Mouse (Mus musculus): ENCODE data around the gene Ass1. TPM values are rescaled to one million over a fixed set of nuclear protein-coding genes. Genes with fewer than 3 reads are reported as not detected.

Ass1 gene
- polyA plus RNA-seq, 1 experiment from 2014 or later = 72.8 TPM

DNA sequence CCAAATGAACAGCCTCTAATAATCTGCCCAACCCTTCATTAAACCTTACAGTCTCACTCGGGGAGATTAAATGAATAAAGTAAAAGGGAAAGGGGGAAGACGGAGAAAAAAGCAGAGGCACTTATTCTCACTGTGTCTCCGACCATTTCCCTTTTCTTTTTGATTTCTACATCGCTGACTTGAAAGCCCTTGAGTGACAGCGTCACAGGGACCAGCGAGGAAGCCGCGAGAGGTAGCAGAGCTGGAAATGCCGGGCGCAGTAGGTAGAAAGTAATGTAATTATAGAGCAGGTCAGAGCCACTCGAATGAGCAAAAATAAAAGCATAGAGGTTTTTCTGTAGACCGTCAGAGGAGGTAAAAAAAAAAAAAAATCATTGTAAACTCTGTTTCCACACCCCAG lies 46.5 kb downstream of the Ass1 start:
- Histone ChIP-seq H3K27me3 (replicated peaks; ENCODE audit: control insufficient read depth, insufficient read depth, low read length) (no peaks in the 10 kb centered on the region), H3K9ac (ENCODE audit: low read length) (no peak overlapping the region), H3K9me3 (ENCODE audit: control insufficient read depth, low read length) (peaks cover 4% of the 10 kb centered on the region; the same call in 1 of the 2 replicates), H3K36me3 (ENCODE audit: control insufficient read depth, insufficient read depth, low read length) (no peaks in the 10 kb centered on the region), H3K4me3 (ENCODE audit: low read depth, low read length) (no peak overlapping the region), H3K4me1 (replicated peaks; ENCODE audit: control insufficient read depth, insufficient read depth, low read length) (no peaks in the 10 kb centered on the region), H3K4me2 (ENCODE audit: low read length) (no peak overlapping the region), H3K27ac (ENCODE audit: low read depth) (no peak overlapping the region)
- ATAC-seq (replicated peaks; ENCODE audit: low FRiP score, low TSS enrichment, low read depth) (no peak), DNase-seq (ENCODE audit: low spot score) (no peak)
- 82% methylated on average over 12 of the region's 12 CpGs for WGBS

- Histone ChIP-seq H3K4me1 (replicated peaks; ENCODE audit: control insufficient read depth, insufficient read depth, low read length) (no peaks in the 10 kb centered on the region), H3K27me3 (replicated peaks; ENCODE audit: control insufficient read depth, insufficient read depth, low read length) (no peaks in the 10 kb centered on the region), H3K36me3 (ENCODE audit: control insufficient read depth, insufficient read depth, low read length) (no peaks in the 10 kb centered on the region), H3K9me3 (ENCODE audit: control insufficient read depth, low read length) (no peaks in the 10 kb centered on the region), H3K4me2 (ENCODE audit: low read length) (no peak overlapping the region), H3K27ac (ENCODE audit: low read depth) (no peak overlapping the region), H3K4me3 (ENCODE audit: low read depth, low read length) (no peak overlapping the region), H3K9ac (ENCODE audit: low read length) (no peak overlapping the region)
- ATAC-seq (replicated peaks; ENCODE audit: low FRiP score, low TSS enrichment, low read depth) (no peak), DNase-seq (ENCODE audit: low spot score) (no peak)
- 74% methylated on average over 16 of the region's 16 CpGs for WGBS
These were observed 51.9 kb downstream of the Ass1 start for GRCm38 (mm10) chr2:31521800-31522335.

DNA sequence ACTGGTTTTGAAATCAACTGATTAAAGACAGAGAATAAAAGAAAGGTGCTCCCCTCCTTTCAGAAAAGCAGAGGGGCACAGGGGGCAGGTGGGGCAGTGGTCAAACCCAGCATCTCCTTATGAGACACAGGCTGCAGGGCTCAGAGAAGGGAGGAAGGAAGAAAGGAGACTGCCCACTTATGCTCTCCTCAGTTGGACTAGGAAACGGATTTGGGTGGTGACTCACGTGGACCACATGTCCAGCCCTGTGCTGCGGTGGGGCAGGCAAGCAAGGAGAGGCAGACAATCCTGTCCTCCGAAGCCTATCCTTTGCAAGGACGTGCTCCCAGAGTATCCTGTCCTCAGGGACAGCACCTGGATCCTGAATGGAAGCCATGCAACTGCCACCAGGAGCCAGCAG lies 54.6 kb downstream of the Ass1 start:
- H3K27me3 ChIP-seq (replicated peaks; ENCODE audit: control insufficient read depth, insufficient read depth, low read length) = no peaks in the 10 kb centered on the region
- ATAC-seq (replicated peaks; ENCODE audit: low FRiP score, low TSS enrichment, low read depth) (no peak), DNase-seq (ENCODE audit: low spot score) (no peak)
- H3K4me2 ChIP-seq (ENCODE audit: low read length) = no peak overlapping the region
- no peaks in the 10 kb centered on the region for H3K36me3 ChIP-seq (ENCODE audit: control insufficient read depth, insufficient read depth, low read length)
- no peak overlapping the region for H3K4me3 ChIP-seq (ENCODE audit: low read depth, low read length)
- H3K9me3 ChIP-seq (ENCODE audit: control insufficient read depth, low read length) = no peaks in the 10 kb centered on the region
- H3K4me1 ChIP-seq (replicated peaks; ENCODE audit: control insufficient read depth, insufficient read depth, low read length) = no peaks in the 10 kb centered on the region
- WGBS = 76% methylated on average over 5 of the region's 5 CpGs
- H3K27ac ChIP-seq (ENCODE audit: low read depth) = no peak overlapping the region
- H3K9ac ChIP-seq (ENCODE audit: low read length) = no peak overlapping the region

DNA sequence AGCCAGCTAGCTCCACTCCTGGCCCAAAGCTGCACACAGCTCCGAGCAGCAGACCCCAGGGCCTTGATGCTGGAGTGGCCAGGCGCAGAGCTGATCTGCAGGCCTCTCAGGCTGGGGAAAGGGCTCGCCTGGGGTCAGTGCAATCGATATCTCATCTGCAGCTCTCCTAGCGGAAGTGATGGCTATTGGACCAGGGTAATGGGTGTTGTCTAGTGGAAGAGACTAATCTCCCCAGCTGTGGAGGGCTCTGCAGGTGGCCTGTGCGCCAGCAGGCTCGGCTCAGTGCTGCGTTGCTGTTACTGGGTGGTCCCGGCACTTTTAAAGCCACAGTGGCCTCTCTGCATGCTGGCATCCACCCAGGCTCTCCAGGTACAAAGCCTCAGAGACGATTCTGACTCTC lies 55.8 kb downstream of the Ass1 start:
- H3K9ac ChIP-seq (ENCODE audit: low read length) = no peak overlapping the region
- H3K27me3 ChIP-seq (replicated peaks; ENCODE audit: control insufficient read depth, insufficient read depth, low read length) = no peaks in the 10 kb centered on the region
- no peak overlapping the region for H3K4me3 ChIP-seq (ENCODE audit: low read depth, low read length)
- H3K4me2 ChIP-seq (ENCODE audit: low read length) = no peak overlapping the region
- no peak overlapping the region for H3K27ac ChIP-seq (ENCODE audit: low read depth)
- no peaks in the 10 kb centered on the region for H3K9me3 ChIP-seq (ENCODE audit: control insufficient read depth, low read length)
- WGBS = 31% methylated on average over 10 of the region's 10 CpGs
- no peak for DNase-seq (ENCODE audit: low spot score)
- ATAC-seq (replicated peaks; ENCODE audit: low FRiP score, low TSS enrichment, low read depth) = no peak
- H3K4me1 ChIP-seq (replicated peaks; ENCODE audit: control insufficient read depth, insufficient read depth, low read length) = no peaks in the 10 kb centered on the region
- H3K36me3 ChIP-seq (ENCODE audit: control insufficient read depth, insufficient read depth, low read length) = no peaks in the 10 kb centered on the region

GRCm38 (mm10) chr2:31530201-31530600 lies 60.2 kb downstream of the Ass1 start:
- ATAC-seq (replicated peaks; ENCODE audit: low FRiP score, low TSS enrichment, low read depth) (no peak), DNase-seq (ENCODE audit: low spot score) (no peak)
- no peak overlapping the region for H3K27ac ChIP-seq (ENCODE audit: low read depth)
- H3K9ac ChIP-seq (ENCODE audit: low read length) = no peak overlapping the region
- no peak overlapping the region for H3K4me2 ChIP-seq (ENCODE audit: low read length)
- H3K27me3 ChIP-seq (replicated peaks; ENCODE audit: control insufficient read depth, insufficient read depth, low read length) = no peaks in the 10 kb centered on the region
- H3K9me3 ChIP-seq (ENCODE audit: control insufficient read depth, low read length) = no peaks in the 10 kb centered on the region
- 54% methylated on average over 5 of the region's 5 CpGs for WGBS
- H3K4me1 ChIP-seq (replicated peaks; ENCODE audit: control insufficient read depth, insufficient read depth, low read length) = no peaks in the 10 kb centered on the region
- H3K36me3 ChIP-seq (ENCODE audit: control insufficient read depth, insufficient read depth, low read length) = no peaks in the 10 kb centered on the region
- H3K4me3 ChIP-seq (ENCODE audit: low read depth, low read length) = no peak overlapping the region

GRCm38 (mm10) chr2:31537054-31537453 lies 67.0 kb downstream of the Ass1 start:
- ATAC-seq (replicated peaks; ENCODE audit: low FRiP score, low TSS enrichment, low read depth) (no peak), DNase-seq (ENCODE audit: low spot score) (no peak)
- Histone ChIP-seq H3K9me3 (ENCODE audit: control insufficient read depth, low read length) (no peaks in the 10 kb centered on the region), H3K27ac (ENCODE audit: low read depth) (no peak overlapping the region), H3K36me3 (ENCODE audit: control insufficient read depth, insufficient read depth, low read length) (no peaks in the 10 kb centered on the region), H3K4me2 (ENCODE audit: low read length) (no peak overlapping the region), H3K4me3 (ENCODE audit: low read depth, low read length) (no peak overlapping the region), H3K27me3 (replicated peaks; ENCODE audit: control insufficient read depth, insufficient read depth, low read length) (no peaks in the 10 kb centered on the region), H3K9ac (ENCODE audit: low read length) (no peak overlapping the region), H3K4me1 (replicated peaks; ENCODE audit: control insufficient read depth, insufficient read depth, low read length) (no peaks in the 10 kb centered on the region)
- WGBS = 58% methylated on average over 5 of the region's 5 CpGs

DNA sequence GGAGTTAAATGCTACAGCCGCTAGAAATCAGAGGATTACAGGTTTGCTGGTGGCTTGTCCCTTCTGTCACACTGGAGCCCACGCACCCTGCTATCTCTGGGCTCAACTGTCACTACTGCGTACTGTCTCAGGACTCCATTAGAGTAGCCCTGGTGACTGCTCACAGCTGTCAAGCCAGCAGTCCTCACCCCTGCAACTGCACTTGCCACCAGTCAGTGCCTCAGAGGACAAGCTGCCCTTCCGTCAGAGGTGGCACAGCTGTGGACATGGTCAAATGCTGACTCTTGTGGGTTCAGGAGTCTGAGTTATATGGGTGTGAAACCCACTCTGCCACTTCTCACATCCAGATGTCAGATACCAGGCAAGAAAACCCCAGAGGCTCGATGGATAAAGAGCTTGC lies 68.7 kb downstream of the Ass1 start:
- no peak overlapping the region for H3K27ac ChIP-seq (ENCODE audit: low read depth)
- no peaks in the 10 kb centered on the region for H3K9me3 ChIP-seq (ENCODE audit: control insufficient read depth, low read length)
- no peak overlapping the region for H3K4me2 ChIP-seq (ENCODE audit: low read length)
- DNase-seq (ENCODE audit: low spot score) (no peak), ATAC-seq (replicated peaks; ENCODE audit: low FRiP score, low TSS enrichment, low read depth) (no peak)
- no peak overlapping the region for H3K4me3 ChIP-seq (ENCODE audit: low read depth, low read length)
- H3K27me3 ChIP-seq (replicated peaks; ENCODE audit: control insufficient read depth, insufficient read depth, low read length) = no peaks in the 10 kb centered on the region
- H3K4me1 ChIP-seq (replicated peaks; ENCODE audit: control insufficient read depth, insufficient read depth, low read length) = no peaks in the 10 kb centered on the region
- no peaks in the 10 kb centered on the region for H3K36me3 ChIP-seq (ENCODE audit: control insufficient read depth, insufficient read depth, low read length)
- H3K9ac ChIP-seq (ENCODE audit: low read length) = no peak overlapping the region
- WGBS = 71% methylated on average over 5 of the region's 5 CpGs

DNA sequence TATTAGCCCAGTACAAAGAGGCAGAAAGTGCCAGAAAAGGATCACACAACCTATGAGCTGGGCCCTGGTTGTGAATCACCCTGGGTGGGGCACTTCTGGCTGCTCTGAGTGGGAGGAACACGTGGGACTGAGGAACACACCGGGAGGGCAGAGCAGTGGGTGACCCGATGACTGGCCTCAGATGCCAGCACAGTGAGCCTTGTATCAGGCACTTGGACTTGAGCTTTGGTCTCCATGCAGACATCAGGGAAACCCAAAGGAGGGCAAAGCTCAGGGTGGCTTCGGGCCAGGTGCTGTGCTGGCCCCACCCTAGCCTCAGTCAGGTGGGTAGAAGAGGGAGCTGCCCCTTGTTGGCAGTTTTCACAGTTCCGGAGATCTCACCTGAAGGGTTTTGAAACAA lies 71.6 kb downstream of the Ass1 start:
- Histone ChIP-seq H3K4me1 (replicated peaks; ENCODE audit: control insufficient read depth, insufficient read depth, low read length) (no peaks in the 10 kb centered on the region), H3K9me3 (ENCODE audit: control insufficient read depth, low read length) (no peaks in the 10 kb centered on the region), H3K9ac (ENCODE audit: low read length) (no peak overlapping the region), H3K4me3 (ENCODE audit: low read depth, low read length) (no peak overlapping the region), H3K36me3 (ENCODE audit: control insufficient read depth, insufficient read depth, low read length) (no peaks in the 10 kb centered on the region), H3K4me2 (ENCODE audit: low read length) (no peak overlapping the region), H3K27ac (ENCODE audit: low read depth) (no peak overlapping the region), H3K27me3 (replicated peaks; ENCODE audit: control insufficient read depth, insufficient read depth, low read length) (no peaks in the 10 kb centered on the region)
- 84% methylated on average over 5 of the region's 5 CpGs for WGBS
- no peak for ATAC-seq (replicated peaks; ENCODE audit: low FRiP score, low TSS enrichment, low read depth)
- DNase-seq (ENCODE audit: low spot score) = no peak

DNA sequence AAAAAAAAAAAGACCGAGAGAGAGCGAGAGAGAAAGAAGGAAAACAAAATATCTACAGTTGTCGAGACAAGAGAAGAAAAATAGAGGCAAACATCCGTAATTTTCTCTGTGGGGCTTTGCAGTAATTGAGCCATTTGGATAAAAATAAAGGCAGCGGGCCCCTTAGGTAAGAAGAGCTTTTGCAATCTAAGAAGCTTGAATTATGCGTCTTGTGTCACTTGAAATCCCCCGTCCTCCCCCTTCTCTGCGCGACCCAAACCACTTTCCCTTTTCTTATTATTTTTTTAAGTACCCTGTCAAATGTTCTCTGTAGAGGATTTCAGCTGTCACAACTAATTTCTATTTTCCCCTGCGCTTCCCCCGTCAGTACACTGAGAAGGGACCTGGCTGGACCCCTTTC lies 77.7 kb downstream of the Ass1 start:
- no peaks in the 10 kb centered on the region for H3K27me3 ChIP-seq (replicated peaks; ENCODE audit: control insufficient read depth, insufficient read depth, low read length)
- no peak overlapping the region for H3K4me3 ChIP-seq (ENCODE audit: low read depth, low read length)
- no peak overlapping the region for H3K9ac ChIP-seq (ENCODE audit: low read length)
- no peak overlapping the region for H3K27ac ChIP-seq (ENCODE audit: low read depth)
- DNase-seq (ENCODE audit: low spot score) = no peak
- no peaks in the 10 kb centered on the region for H3K36me3 ChIP-seq (ENCODE audit: control insufficient read depth, insufficient read depth, low read length)
- no peaks in the 10 kb centered on the region for H3K4me1 ChIP-seq (replicated peaks; ENCODE audit: control insufficient read depth, insufficient read depth, low read length)
- H3K9me3 ChIP-seq (ENCODE audit: control insufficient read depth, low read length) = no peaks in the 10 kb centered on the region
- ATAC-seq (replicated peaks; ENCODE audit: low FRiP score, low TSS enrichment, low read depth) = no peak
- 59% methylated on average over 11 of the region's 11 CpGs for WGBS
- no peak overlapping the region for H3K4me2 ChIP-seq (ENCODE audit: low read length)

Data from intestine, embryonic 14.5 days (tissue).